Mouse (Mus musculus) heart, adult 2 months (tissue): ENCODE measurements around the gene Foxn3.

Experiments used
- EP300 ChIP-seq: fragments of 200-500 bp; IDR thresholded peaks from 2 replicates; pipeline ENCODE4 v1.6.1; 2011; ENCODE audit warnings: low read depth, low read length, control low read depth; ENCODE audit not compliant: insufficient read depth
- POLR2A ChIP-seq: fragments of 200-500 bp; IDR thresholded peaks from 2 replicates; pipeline ENCODE4 v1.6.1; 2011; ENCODE audit warnings: mild to moderate bottlenecking, low read depth, low read length, control low read depth; ENCODE audit not compliant: insufficient read depth

DNA sequence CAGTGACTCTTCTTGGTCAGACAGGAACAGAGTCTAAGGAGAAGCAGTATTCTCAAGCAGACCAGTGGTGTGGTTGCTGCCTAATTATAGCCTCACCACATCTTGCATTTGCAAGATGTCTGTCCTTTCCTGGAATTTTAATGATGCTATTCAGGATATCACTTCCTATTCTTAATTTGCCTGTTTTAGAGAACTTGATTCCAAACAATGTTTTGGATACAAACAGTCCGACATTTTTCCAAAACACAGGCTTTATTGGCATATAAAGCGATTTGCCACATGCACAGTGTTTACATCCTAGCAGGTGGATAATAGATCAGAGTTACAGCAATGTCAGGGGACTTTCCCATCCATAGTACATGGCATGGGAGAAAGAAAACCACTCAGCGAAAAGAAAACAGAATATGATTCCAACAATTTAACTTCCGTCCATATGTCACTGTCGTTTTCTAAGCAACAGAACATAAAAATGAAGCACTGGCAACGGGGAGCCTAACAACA is 18.1 kb downstream of the Foxn3 start:
- TF ChIP-seq EP300 (no peak), POLR2A (no peak)
